ENCODE assay signal across 8 mouse cellular contexts in the genomic region with DNA sequence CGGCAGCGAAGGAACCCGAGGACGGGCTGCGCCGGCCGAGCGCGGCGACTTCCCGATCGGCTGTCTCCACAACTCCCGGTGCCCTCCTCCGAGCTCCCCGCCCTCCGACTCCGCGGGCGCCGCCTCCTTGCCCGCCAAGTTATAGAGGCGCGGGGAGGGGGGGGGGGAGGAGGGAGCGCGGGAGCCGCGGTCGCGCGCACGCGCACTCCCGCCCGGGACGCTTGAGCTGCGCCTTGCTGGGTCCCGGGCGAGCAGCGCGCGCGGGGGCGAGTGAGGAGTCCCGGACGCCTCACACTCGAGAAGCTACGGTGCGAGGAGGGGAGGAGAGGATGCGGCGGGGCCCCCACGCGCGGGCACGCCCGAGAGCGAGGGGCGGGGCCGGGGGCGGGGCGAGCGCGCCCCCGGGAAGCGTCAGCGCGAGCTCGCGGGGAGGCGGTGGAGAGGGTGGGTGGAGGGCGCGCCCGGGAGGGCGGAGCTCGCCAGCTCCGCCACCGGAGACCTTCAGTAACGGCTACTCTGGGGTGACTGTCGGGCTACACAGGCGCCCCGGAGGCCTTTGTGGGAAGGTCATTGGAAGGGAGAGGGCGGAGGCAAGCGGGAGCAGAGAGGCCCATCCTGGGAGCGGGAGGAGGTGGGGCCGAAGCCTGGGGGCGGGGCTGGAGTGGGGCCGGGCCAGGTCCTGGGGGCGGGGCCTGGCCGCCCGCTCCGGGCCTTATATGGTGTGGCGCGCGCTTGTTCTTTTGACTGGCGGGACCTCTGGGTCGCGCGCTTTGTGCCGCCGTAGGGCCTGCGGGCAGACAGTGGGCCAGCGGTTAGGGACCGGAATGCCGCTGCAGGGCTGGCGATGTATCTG. TPM values are rescaled to one million over a fixed set of nuclear protein-coding genes. Genes with fewer than 3 reads are reported as not detected.
DNase-seq lines count a peak whose midpoint lies in the region; ATAC-seq lines count a peak whose summit lies in the region.

Gene 1190002N15Rik, minus strand, starts transcription at position 112 of the 853 bp plus-strand sequence.

- no peaks in the 10 kb centered on the region for H3K27me3 ChIP-seq in intestine, embryonic 16.5 days (replicated peaks; ENCODE audit: control insufficient read depth, insufficient read depth, low read length)

- no peaks in the 10 kb centered on the region for H3K9me3 ChIP-seq in intestine, embryonic 16.5 days (ENCODE audit: control insufficient read depth, low read length)

- DNase-seq in adrenal gland, adult 8-10 months: peak; percentile 90
- peak; percentile 87 for DNase-seq in embryo, embryonic 11.5 days (ENCODE audit: low read depth, low spot score)
- DNase-seq in gastrocnemius, postnatal 36 days: peak; percentile 91 to 93
- DNase-seq in left cerebral cortex, postnatal 25 days (ENCODE audit: low spot score in 2 of 2): peak; percentile 92 to 95
- DNase-seq in mesoderm, embryonic 11.5 days (ENCODE audit: low read depth, low spot score): peak; percentile 94
- DNase-seq in right cerebral cortex, postnatal 25 days: peak; percentile 92
- DNase-seq in urinary bladder, postnatal 36 days (ENCODE audit: low spot score in 2 of 2): peak; percentile 90 to 92

- WGBS in intestine, embryonic 16.5 days: under 1% methylated on average over 69 of the region's 104 CpGs

- ATAC-seq in intestine, embryonic 16.5 days: peak; percentile 89

- no peaks in the 10 kb centered on the region for H3K36me3 ChIP-seq in intestine, embryonic 16.5 days (ENCODE audit: control insufficient read depth, insufficient read depth, low read length)

- H3K9ac ChIP-seq in intestine, embryonic 16.5 days (ENCODE audit: low read depth, low read length): peak within 1 kb of the TSS; percentile 90

- H3K4me2 ChIP-seq in intestine, embryonic 16.5 days (ENCODE audit: low read depth, low read length): peak within 1 kb of the TSS; percentile 94

- peak within 1 kb of the TSS; percentile 81 for H3K4me3 ChIP-seq in intestine, embryonic 16.5 days (ENCODE audit: low read length)

- peak within 1 kb of the TSS; percentile 98 for H3K27ac ChIP-seq in intestine, embryonic 16.5 days (ENCODE audit: low read length)

- peaks cover 2% of the 10 kb centered on the region; the same call in 1 of the 2 replicates for H3K4me1 ChIP-seq in intestine, embryonic 16.5 days (ENCODE audit: control insufficient read depth, insufficient read depth, low read length)

- intact Hi-C loops in gastrocnemius, postnatal 36 days (cut with DNase I): loop anchor here (5.0 kb wide), 1 partner anchor 74 kb away; no protein-coding TSS in a partner anchor
- intact Hi-C loops in left cerebral cortex, postnatal 25 days (cut with DNase I): loop anchor here (1.0 to 5.0 kb wide), 7 partner anchors 74 to 1651 kb away; no protein-coding TSS in a partner anchor

RNA-seq across cellular contexts. Expression of gene 1190002N15Rik, which starts in this region (rescaled TPM):
- total RNA-seq in adrenal gland, adult 8-10 months (2022): 10 to 100 TPM; 14.0 to 21.4 (median 17.1) TPM
- total RNA-seq in gastrocnemius, postnatal 36 days (2021): 1 to 10 TPM; 4.1 to 4.7 TPM
- 3.2 and 3.5 TPM in 2 replicates for polyA plus RNA-seq in intestine, embryonic 16.5 days (2015; fragmentation: Nextera tagmentation; extraction: Ambion mirVana)
- total RNA-seq in left cerebral cortex, postnatal 25 days (2021): 10 to 100 TPM; 35.6 to 46.1 TPM

Comparison
In these comparisons a context has a peak if more than half of its experiments do, and no peak if none do; other contexts are left out.
1. Peak in every context shown above with its lines: DNase-seq, ATAC-seq, H3K4me3 ChIP-seq and H3K27ac ChIP-seq.